Mouse (Mus musculus) right cerebral cortex, postnatal 36 days (tissue): ENCODE results near the gene Ankrd6.

Experiments used
- DNase-seq, 2 experiments: peaks; one replicate each; pipeline ENCODE4 v3.0.0; 2022; ENCODE audit warnings: low spot score in 2 of 2, mixed read lengths in 1 of 2

The Ankrd6 gene

DNA sequence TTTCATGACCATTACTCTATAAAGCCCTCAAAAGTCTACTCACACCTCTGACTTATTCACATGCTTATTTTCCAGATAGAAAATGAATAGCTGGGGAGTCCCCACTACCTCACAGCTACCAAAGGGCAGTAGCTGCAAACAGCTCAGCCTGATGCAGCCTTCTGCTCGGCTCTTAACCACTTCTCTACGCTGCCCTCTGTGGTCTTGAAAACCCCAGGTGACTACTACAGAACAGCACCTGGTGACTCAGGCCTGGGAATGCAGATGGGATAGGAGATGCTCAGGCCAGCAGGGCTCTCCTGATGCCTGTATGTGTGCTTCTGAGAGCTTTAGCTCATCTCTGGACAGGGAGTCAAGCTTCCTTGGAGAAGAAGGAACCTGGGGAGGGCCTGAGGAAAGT is 45.3 kb downstream of the Ankrd6 start:
- DNase-seq, result no peak

DNA sequence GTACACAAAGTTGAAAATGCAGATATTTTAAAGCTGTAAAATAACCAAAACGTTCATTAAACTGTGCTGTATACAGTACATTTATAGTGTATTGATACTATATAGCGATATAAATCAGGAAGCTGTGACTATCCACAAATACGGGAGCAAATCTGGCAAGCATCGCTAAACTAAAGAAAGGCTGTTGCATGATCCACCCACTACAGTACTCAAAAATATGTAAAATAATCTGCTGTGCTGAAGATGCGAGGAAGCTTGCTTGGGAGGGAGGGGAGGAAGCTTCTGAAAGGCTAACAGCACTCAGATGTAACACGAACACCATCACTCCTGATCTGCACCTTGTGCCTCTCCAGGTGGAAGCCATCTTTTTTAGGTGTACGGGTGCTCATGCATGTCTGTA is 46.8 kb downstream of the Ankrd6 start:
- DNase-seq, result no peak

DNA sequence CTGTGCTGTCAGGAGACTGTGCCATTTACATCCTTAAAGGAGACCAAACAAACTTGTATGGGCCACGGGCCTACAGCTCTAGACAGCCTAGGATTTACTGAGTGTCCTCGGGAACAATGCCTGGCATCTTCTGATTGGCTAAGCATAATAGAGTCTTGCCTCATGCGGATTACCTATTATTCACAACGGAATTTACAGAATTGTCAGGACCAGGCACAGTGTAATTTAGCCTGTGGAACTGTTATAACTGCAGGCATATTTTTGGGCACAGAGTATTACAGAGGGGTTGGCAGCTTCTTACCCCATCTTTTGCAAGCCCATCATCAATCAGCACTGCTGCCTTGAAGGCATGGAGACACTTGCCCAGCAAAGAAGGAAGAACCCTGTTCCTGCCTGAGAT is 51.6 kb downstream of the Ankrd6 start:
- no peak for DNase-seq

DNA sequence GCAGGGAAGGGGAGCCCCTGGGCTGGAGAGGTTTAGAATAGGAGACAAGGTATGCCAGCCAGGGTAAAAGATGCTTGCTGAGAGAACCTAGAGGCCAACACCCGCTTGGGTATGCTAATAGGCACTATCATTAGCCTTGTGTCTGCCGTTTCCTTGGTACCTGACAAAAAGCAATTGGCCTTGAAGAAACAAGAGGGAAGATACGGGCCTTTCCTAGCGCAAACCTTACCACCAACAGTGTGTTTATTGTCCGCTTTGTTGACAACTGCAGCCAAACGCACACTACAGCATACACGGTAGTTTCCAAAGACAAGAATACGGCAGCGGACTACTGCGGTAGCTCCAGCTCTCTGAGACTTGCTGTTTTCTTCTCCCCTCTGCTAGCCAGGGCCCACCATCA is 59.3 kb downstream of the Ankrd6 start:
- no peak for DNase-seq

DNA sequence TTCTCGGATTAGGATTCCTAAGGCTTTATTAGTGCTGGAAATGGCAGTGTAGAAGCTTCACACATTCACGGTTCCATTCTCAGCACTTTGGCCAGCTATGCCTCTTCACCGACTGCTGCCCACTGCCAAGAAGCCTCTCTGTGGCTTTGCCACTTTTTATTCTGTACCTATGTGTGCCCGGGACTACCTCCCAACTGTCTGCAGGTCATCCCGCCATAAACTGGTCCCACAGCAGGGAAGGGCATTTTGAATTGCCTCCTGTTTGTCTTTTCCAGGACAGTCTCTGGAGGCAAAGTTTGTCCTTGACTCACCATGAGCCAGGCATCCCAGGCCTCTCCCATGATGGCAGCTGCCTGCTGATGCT is 59.9 kb downstream of the Ankrd6 start:
- DNase-seq, result no peak

DNA sequence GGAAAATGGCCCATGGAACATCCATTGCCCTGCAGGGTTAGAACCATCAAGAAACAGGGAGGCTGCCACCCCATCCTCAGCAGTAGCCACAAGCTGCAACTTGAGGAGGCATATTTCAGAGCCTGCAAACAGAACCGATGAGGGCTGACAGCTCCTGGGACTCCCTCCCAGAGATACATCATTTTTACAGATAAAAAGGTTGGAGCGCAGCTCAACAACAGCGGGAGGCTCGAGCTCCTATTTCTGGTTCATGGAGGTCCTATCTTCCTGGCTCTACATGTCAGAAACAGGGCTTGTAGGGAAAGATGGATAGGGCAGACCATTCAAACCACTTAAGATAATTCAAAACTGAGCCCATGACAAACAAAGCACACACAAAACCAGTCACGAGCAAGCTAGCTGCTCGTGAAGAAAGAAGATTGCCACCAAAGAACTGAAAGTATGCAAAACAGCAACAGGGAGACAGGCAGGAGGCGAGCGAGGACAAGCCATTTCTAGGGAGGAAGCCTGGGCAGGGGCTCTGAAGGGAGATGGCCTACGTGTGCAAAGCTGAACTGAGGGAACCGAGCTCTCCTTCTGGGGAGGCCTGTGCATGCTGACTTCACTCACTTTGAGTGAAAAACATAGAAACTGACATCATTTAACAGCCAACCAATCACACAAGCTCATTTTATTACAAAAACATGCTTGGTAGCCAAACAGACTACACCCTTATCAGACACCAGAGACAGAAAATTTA is 60.5 kb downstream of the Ankrd6 start:
- no peak for DNase-seq

DNA sequence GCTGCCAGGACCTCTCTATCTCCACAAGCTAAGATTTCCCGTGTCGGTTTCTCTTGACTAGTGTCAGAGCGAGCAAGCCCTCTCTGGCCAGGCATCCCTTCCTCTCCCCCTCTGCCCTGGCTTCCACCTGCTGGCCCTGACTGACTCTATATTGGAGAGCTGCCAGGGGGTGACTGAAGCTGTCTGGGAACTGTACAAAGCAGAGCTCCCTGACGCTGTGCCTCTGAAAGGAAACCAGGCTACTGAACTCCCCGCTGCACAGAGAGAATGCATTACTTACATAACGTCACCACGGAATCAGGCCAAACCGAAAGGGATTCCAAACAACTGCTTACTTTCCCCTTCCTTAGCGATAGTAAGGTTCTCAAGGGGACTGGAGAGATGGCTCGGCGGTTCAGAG is 61.4 kb downstream of the Ankrd6 start:
- peak in 1 of 2 experiments; percentile 34 for DNase-seq

DNA sequence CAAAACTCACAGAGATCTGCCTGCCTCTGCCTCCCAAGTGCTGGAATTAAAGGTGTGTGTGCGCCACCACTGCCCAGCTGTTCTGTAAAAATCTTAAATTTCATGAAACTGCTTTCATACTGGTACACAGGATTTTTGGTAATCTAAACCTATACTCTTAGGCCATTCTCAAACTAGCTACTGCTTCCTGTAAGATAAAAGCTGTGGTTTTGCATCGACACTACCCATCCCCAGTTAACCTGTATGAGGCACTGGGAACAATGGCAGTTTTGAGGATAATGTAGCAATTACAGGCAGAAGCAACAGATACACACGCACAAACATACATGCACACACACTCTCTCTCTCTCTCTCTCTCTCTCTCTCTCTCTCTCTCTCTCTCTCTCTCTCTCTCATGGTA is 64.2 kb downstream of the Ankrd6 start:
- DNase-seq, result no peak

DNA sequence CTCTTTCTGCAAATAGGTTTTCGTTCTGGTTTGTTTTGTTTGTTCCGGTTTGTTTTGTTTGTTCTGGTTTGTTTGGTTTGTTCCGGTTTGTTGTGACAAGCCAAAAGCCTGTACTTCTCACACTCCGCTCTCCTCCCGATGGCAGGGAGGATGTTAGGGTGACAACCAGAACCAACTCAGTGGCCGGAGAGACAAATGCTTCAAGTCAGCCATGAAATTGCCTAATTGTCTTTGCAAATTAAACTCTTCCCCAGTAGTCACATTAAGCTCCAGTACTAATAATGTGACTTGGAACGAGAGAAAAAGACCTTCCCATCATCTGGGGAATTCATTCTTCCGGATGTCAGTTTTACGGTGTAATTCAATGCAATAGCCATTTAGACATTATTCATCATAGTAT is 66.0 kb downstream of the Ankrd6 start:
- DNase-seq, result no peak

DNA sequence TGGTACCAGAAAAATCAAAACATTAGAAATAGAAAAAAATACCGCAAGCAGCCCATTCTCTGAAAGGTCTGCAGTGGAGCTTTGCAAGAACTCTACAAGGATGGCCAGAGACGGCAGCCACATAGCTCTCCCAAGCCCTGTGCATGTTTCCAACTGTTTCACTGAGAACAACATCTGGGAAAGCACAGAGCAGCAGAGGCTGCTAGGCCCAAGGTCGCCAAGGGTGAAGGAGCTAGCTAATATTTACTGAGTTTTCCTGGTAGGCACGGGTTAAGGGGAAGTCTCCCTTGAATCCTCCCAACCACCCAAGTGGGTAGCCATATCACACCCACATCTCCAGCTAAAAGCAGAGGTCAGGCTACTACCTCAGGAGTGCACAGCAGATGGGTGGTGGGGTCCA is 69.6 kb downstream of the Ankrd6 start:
- no peak for DNase-seq

DNA sequence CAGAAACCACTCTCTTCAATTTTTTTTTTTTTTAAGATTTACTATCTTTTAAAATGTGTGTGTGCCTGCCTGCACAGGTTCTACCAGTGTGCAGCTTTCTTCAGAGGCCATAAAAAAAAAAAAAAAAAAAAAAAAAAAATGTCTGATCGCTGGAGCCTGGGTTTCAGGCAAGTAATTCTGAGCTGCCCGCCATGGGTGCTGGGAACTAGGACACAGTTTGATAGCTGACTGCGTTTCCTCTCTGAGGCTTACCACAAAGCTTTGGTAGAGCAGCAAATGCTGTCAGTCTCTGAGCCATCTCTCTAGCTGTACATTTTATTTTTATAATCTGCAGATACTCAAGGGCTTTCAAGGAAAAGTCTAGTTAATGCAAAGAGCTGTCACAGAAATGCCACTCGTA is 76.0 kb downstream of the Ankrd6 start:
- no peak for DNase-seq

DNA sequence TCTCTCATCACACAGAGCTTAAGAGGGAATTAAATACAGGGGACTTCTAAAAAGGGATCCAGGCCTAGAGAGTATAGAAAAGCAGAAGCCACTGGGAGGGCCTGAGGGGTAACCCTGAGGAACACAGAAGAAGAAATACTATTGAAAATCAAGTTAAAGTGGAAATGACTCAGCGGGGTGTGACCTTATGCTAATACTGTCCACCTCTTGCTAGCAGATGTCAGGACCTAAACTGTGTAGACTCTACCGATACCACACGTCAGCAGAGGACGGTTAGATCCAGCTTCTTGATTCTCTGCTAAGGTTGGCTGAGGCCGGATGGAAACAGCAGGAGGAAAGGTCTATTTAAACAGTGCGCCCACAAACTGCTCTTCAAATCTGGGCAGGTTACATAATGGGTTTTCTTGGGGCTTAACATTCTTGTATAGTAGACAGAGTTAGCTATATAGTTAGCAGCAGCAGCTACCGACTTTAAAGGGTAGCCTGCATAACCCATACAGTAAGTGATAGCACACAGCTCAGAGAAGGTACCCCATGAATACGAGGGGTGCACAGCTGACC is 78.4 kb downstream of the Ankrd6 start:
- DNase-seq, result no peak

DNA sequence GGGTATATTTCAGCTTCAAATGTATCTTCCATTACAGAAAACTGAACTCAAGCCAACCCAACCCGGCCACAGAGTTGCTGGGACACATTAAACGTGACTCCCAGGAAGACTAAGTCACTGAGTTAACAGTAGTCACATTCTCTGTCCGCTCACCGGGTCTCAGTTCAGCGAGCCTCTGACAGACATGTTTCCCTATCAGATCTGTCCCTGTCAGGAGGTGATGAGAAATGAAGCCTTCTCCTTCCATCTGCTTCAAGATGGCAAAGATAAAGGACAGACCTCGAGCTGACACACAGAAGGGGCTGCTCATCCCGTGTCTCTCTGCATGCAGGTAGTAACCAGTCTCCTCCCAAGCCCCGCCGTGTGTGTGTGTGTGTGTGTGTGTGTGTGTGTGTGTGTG is 81.3 kb downstream of the Ankrd6 start:
- no peak for DNase-seq

DNA sequence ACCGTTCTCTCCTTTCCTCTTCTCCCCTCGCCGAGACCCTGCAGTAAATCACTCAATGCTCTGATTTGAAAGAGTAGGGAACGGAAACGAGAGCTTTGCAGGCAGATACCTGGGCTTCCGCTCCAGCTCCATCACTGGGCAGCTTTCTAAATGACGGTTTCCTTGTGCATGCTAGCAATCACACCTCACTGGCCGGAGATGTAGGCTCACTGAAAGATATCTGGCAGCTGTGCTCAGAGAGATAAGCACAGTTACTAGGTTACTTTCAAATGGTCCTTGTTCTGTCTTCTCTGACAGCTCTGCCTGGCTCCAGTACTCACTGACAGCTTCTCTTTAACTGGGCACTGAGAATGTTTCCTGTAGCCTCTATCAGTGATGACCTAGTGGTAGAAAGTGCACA is 81.8 kb downstream of the Ankrd6 start:
- no peak for DNase-seq

DNA sequence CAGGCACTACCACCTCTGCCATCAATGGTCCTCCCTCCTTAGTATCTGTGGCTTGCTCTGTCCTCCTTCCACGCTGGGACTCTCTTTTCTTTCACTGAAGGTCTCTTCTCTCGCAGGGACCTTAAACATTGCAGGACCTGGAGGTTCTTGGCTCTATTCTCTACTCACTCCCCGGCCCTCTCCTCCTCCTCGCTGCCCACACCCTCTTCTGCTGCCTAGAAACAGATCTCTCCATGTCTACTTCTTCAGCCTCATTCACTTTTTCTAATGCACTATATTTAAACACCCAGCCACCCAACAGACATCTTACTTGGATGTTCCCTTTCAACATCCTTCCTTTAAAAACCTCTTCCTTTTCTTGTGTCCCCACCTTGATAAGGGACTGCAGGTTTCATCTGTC is 82.2 kb downstream of the Ankrd6 start:
- DNase-seq, result no peak

DNA sequence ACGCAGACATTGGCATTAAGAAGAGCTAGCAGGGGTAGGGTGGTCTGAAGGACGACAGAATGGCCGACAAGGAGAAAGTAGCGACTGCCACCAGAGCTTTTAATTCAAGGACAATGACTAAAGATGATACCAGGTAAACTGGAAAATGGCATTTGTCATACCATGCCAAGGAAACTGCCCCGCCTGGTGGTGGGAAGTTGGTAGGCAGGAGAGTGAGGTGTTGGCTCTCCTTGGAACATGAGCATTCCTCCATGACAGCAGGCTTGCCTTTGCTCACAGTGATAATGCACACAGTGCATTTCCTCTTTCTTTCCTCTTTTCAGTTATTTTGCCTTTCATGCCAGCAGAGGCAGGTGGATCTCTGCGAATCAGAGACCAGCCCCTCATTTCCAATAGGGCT is 83.2 kb downstream of the Ankrd6 start:
- no peak for DNase-seq

DNA sequence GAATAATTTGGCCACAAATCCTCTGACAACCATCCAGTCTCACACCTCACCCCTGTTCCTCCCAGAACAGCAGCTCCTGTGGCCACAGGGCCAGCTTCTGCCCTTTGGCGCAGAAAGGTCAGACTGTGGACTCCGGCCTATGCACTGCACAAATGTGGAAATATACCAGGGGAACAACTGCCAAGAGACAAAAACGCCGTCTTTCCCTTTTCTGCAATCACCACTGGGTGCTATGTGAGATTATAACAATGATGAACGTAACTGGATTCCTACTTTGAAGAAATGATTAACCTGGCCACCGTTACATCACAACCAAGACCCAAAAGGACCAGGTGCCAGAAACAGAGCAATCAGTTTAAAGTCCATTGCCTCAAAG is 85.8 kb downstream of the Ankrd6 start:
- no peak for DNase-seq

DNA sequence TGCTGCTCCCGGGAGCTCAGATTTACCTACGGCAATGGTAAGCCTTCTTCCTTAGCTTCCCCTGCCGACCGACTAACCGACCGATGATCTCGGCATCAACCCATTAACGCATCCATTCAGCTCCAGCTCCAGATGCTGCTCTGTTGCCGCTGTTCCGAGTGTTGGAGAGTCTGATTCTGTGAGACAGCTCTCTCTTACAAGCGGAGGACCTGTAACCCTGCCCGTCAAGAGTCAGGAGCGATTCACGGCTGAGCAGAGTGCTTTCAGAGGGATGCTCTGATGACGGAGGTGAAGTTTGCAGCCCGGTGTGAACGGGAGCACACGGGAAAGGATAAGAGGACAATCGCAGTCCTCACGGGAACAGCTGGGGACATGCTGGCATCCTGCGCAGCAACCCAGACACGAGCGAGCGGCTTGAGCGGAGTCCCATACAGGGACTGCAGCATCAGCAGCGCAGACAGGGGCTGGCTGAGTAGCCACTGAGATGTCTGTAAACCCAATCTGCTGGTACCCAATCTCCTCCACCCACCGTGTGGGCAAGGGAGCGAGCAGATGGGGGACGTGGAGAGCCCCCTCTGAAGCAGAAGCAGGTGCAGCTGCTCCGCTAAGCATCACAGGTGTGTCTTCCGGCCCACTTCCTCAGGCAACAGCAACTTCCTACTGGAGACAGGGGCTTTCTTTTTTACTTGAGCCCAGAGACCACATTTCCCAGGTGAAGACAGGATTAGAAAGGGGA is 86.3 kb downstream of the Ankrd6 start:
- DNase-seq, result no peak

DNA sequence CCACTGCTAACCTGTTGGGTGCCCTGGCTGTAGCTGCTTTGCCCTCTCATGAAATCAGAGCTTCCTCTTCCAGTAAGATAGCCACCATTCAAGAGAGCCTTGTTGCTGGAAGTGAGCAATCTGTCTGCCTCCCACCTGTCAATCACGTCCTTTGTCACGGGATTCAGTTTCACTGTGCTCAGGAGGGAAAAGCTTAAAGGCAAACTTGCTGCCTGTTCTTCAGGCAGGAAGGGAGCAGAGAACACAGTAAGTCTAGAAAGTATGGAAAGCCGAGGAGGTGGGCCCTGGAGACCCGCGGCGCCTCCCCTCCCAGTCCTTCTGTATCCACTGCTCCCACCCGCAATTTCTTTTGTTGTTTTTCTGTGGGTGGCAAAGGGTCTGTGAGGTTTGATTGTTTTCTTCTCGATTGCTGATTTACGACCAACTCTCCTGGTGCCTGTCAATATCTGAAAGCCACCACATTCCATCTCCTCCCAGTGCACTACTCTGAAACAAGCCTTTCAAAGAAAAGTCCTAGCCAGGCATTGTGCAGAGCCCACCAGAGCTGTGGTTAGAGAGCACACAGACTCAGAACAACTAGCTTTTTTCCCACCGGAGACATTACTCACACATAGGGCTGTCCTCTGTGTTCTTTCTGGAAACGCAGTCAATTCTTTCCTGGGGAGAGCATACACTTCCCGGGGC is 87.1 kb downstream of the Ankrd6 start:
- DNase-seq, result no peak

DNA sequence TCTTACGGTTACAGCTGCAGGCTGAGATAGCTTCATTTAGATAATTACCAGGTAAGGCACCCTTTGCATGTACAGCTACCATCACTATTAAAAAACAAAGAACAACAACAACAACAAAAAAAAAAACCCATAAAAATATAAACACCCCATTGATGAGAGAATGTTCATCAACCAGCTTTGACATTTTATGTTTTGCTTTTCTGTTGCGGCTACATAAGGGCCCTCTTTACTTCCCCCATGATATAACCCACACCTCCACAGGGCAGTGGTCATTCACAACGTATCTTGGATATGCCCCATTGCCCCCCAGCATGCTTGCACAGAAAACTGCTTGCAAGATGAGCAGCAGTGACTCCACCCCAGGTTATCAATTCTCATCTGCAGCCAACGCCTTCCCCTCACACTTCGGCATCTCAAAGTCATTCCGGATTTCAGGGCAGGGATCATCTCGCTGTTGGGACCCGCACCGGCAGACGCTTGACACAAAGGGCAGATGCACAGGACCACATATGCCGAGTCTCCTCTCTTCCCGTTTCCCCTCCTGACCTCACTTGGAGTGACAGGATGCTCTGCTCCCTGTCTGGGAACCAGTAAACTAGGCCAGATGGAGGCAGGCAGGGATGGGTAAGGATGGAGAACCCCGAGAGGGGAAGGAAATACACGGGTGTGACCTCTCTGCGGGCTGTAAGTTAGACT is 87.7 kb downstream of the Ankrd6 start:
- DNase-seq, result no peak

DNA sequence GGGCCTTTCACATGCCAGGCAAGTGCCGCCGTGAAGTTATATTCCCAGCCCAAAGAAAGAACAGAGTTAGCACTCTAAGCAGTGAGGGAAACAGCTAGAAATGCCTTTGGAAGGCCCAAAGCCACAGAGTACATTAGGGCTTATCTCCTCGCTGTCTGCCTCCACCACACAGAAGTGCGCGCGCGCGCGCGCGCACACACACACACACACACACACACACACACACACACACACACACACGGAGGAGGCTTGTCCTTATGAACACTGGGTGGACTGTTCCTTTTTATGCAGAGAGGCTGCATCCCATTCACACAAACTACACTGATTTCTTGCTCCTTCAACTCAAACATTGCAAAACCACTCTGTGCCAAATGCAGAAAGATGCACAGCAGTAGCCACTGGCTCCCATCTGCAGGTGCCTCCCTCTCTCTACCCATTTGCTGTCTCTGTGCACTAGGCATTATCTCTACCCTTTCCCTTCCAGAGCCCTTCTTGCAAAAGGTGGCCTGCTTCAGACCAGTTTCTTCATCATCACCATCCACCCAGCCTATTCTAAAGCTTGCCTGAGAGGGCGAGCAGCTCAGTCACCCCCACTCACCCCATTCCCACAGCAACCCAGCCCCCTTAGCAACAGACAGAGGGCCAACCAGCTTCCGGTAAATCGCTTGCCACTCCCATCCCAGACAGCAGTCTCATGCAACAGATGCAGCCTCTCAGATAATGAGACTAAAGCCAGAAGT is 88.5 kb downstream of the Ankrd6 start:
- DNase-seq, result peak in 1 of 2 experiments; percentile 25
